Mouse (Mus musculus): Measurements from ENCODE around the gene Dnajb14.

DNA sequence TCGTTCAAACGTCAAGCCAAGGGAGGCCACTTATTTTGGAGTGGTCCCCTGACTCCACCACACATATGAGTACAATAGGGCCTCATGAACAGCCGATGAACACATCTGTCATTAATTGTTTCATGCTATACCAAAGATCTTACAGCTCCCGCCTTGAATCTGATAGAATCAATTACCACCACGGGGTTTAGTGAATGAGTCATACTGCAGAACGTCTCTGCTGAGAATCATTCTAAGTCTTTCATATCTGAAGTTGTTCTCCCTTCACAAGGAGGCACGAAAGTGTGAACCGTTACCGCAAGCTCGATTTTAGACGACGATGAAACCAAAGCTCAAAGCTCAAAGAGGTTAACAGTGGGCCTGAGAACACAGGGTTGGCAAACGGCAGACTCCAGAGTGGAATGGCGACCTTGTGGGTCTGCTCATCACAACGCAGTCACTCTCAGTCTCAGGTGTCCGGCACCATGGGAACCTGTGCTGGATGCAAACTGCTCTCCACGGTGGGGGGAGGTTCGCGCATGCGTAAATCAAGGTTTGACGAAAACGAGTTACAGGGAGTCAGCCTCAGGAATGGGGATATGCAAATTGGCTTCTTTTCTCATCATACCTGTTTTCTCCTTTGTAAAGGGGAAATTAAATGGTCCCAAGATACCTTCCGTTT, 86.9 kb downstream of the Dnajb14 start:
- TF ChIP-seq FLI1 (IDR thresholded peaks at IDR 0.05; ENCODE audit: low read length) = no peak
- TF ChIP-seq GATA1 (IDR thresholded peaks at IDR 0.05; ENCODE audit: borderline replicate concordance, low read length) = no peak

Measured in megakaryocyte, embryonic 14.5 days (primary cell).